In genomic region chr19:53556841-53557240, GRCm38 (mm10) we compare ENCODE assay signal across 8 mouse cellular contexts. TPM values are rescaled to one million over a fixed set of nuclear protein-coding genes. Genes with fewer than 3 reads are reported as not detected.
A peak's percentile ranks its signal among the peaks of the same experiment; 100 is the strongest.
DNase-seq lines count a peak whose midpoint lies in the region; ATAC-seq lines count a peak whose summit lies in the region.

No protein-coding gene starts in this region.

- H3K4me3 ChIP-seq in lung, embryonic 15.5 days = peak overlapping the region; percentile 13; the same call in 1 of the 2 replicates
- peak overlapping the region; percentile 11 for H3K4me3 ChIP-seq in embryonic facial prominence, embryonic 14.5 days (ENCODE audit: low read depth, low read length)
- 0 out of 2 replicates have a peak overlapping the region, but pooled peaks have one; percentile 1 for H3K4me3 ChIP-seq in intestine, embryonic 15.5 days (replicated peaks)
- H3K4me3 ChIP-seq in neural tube, embryonic 15.5 days (replicated peaks) = no peak overlapping the region

- peaks cover 15% of the 10 kb centered on the region for H3K4me1 ChIP-seq in lung, embryonic 15.5 days
- peaks cover 2% of the 10 kb centered on the region; the same call in 1 of the 2 replicates for H3K4me1 ChIP-seq in embryonic facial prominence, embryonic 14.5 days (ENCODE audit: control insufficient read depth, insufficient read depth, low read length)
- H3K4me1 ChIP-seq in intestine, embryonic 15.5 days (replicated peaks) = peaks cover 13% of the 10 kb centered on the region
- H3K4me1 ChIP-seq in neural tube, embryonic 15.5 days = peaks cover 8% of the 10 kb centered on the region

- no peak overlapping the region for H3K27ac ChIP-seq in lung, embryonic 15.5 days
- no peak overlapping the region for H3K27ac ChIP-seq in embryonic facial prominence, embryonic 14.5 days (replicated peaks; ENCODE audit: low read depth, low read length)
- no peak overlapping the region for H3K27ac ChIP-seq in intestine, embryonic 15.5 days
- no peak overlapping the region for H3K27ac ChIP-seq in neural tube, embryonic 15.5 days (replicated peaks)

- peak overlapping the region; percentile 47 for H3K4me2 ChIP-seq in lung, embryonic 15.5 days
- peak overlapping the region; percentile 46 for H3K4me2 ChIP-seq in embryonic facial prominence, embryonic 14.5 days (ENCODE audit: low read depth, low read length)
- H3K4me2 ChIP-seq in intestine, embryonic 15.5 days (replicated peaks) = peak overlapping the region; percentile 50
- H3K4me2 ChIP-seq in neural tube, embryonic 15.5 days = peak overlapping the region; percentile 45

- no peaks in the 10 kb centered on the region for H3K9me3 ChIP-seq in lung, embryonic 15.5 days
- H3K9me3 ChIP-seq in embryonic facial prominence, embryonic 14.5 days (ENCODE audit: control insufficient read depth, low read length) = no peaks in the 10 kb centered on the region
- H3K9me3 ChIP-seq in intestine, embryonic 15.5 days = no peaks in the 10 kb centered on the region
- no peaks in the 10 kb centered on the region for H3K9me3 ChIP-seq in neural tube, embryonic 15.5 days (replicated peaks)

- 24% methylated on average over 6 of the region's 6 CpGs for WGBS in lung, embryonic 15.5 days
- 23% methylated on average over 6 of the region's 6 CpGs for WGBS in embryonic facial prominence, embryonic 14.5 days
- WGBS in intestine, embryonic 15.5 days = 33% methylated on average over 6 of the region's 6 CpGs
- 26% methylated on average over 6 of the region's 6 CpGs for WGBS in neural tube, embryonic 15.5 days

- no peak for DNase-seq in lung, postnatal 14 days
- no peak for DNase-seq in embryonic facial prominence, embryonic 14.5 days (ENCODE audit: low spot score)
- no peak for DNase-seq in natural killer cell, adult 2 months (ENCODE audit: low spot score in 2 of 2)
- DNase-seq in spleen, postnatal 4 days (ENCODE audit: low spot score in 2 of 2) = no peak
- DNase-seq in frontal cortex, postnatal 14 days (ENCODE audit: low spot score in 2 of 2) = no peak

- ATAC-seq in lung, embryonic 15.5 days (ENCODE audit: borderline replicate concordance, extremely low read depth, low FRiP score, low TSS enrichment) = no peak
- no peak for ATAC-seq in embryonic facial prominence, embryonic 14.5 days (ENCODE audit: low read depth)
- ATAC-seq in intestine, embryonic 15.5 days = no peak
- ATAC-seq in neural tube, embryonic 15.5 days (ENCODE audit: low FRiP score) = no peak

- no peaks in the 10 kb centered on the region for H3K36me3 ChIP-seq in lung, embryonic 15.5 days
- no peaks in the 10 kb centered on the region for H3K36me3 ChIP-seq in embryonic facial prominence, embryonic 14.5 days (ENCODE audit: control insufficient read depth, insufficient read depth, low read length)
- no peaks in the 10 kb centered on the region for H3K36me3 ChIP-seq in intestine, embryonic 15.5 days
- H3K36me3 ChIP-seq in neural tube, embryonic 15.5 days = no peaks in the 10 kb centered on the region

- no peak overlapping the region for H3K9ac ChIP-seq in lung, embryonic 15.5 days
- peak overlapping the region; percentile 28; the same call in 1 of the 2 replicates for H3K9ac ChIP-seq in embryonic facial prominence, embryonic 14.5 days (ENCODE audit: low read depth, low read length)
- H3K9ac ChIP-seq in intestine, embryonic 15.5 days = no peak overlapping the region
- H3K9ac ChIP-seq in neural tube, embryonic 15.5 days (replicated peaks) = no peak overlapping the region

- no peaks in the 10 kb centered on the region for H3K27me3 ChIP-seq in lung, embryonic 15.5 days
- no peaks in the 10 kb centered on the region for H3K27me3 ChIP-seq in embryonic facial prominence, embryonic 14.5 days (replicated peaks; ENCODE audit: control insufficient read depth, insufficient read depth, low read length)
- no peaks in the 10 kb centered on the region for H3K27me3 ChIP-seq in intestine, embryonic 15.5 days (replicated peaks)
- H3K27me3 ChIP-seq in neural tube, embryonic 15.5 days (replicated peaks) = no peaks in the 10 kb centered on the region

RNA-seq across cellular contexts. Expression of gene Dusp5, which starts 27.9 kb away (rescaled TPM):
- 6.7 and 7.8 TPM in 2 replicates for polyA plus RNA-seq in lung, embryonic 15.5 days (2015; fragmentation: Nextera tagmentation; extraction: Ambion mirVana)
- 2.2 and 3.3 TPM in 2 replicates for polyA plus RNA-seq in embryonic facial prominence, embryonic 14.5 days (2014; fragmentation: Nextera tagmentation; extraction: Ambion mirVana)
- polyA plus RNA-seq in intestine, embryonic 15.5 days (2015; fragmentation: Nextera tagmentation; extraction: Ambion mirVana) = 8.7 and 9.0 TPM in 2 replicates
- 3.8 and 6.5 TPM in 2 replicates for polyA plus RNA-seq in neural tube, embryonic 15.5 days (2015; fragmentation: Nextera tagmentation; extraction: Ambion mirVana)

RNA-seq across cellular contexts. Expression of gene Nutf2-ps1, which starts 32.0 kb away (rescaled TPM):
- 402 and 410 TPM in 2 replicates for polyA plus RNA-seq in lung, embryonic 15.5 days (2015; fragmentation: Nextera tagmentation; extraction: Ambion mirVana)
- polyA plus RNA-seq in embryonic facial prominence, embryonic 14.5 days (2014; fragmentation: Nextera tagmentation; extraction: Ambion mirVana) = 269 and 273 TPM in 2 replicates
- 366 and 397 TPM in 2 replicates for polyA plus RNA-seq in intestine, embryonic 15.5 days (2015; fragmentation: Nextera tagmentation; extraction: Ambion mirVana)
- 220 and 221 TPM in 2 replicates for polyA plus RNA-seq in neural tube, embryonic 15.5 days (2015; fragmentation: Nextera tagmentation; extraction: Ambion mirVana)

RNA-seq across cellular contexts. Expression of gene Smc3, which starts 43.4 kb away (rescaled TPM):
- 68.1 and 72.2 TPM in 2 replicates for polyA plus RNA-seq in lung, embryonic 15.5 days (2015; fragmentation: Nextera tagmentation; extraction: Ambion mirVana)
- polyA plus RNA-seq in embryonic facial prominence, embryonic 14.5 days (2014; fragmentation: Nextera tagmentation; extraction: Ambion mirVana) = 58.4 and 62.4 TPM in 2 replicates
- 57.0 and 63.2 TPM in 2 replicates for polyA plus RNA-seq in intestine, embryonic 15.5 days (2015; fragmentation: Nextera tagmentation; extraction: Ambion mirVana)
- 49.9 and 56.9 TPM in 2 replicates for polyA plus RNA-seq in neural tube, embryonic 15.5 days (2015; fragmentation: Nextera tagmentation; extraction: Ambion mirVana)
